Mouse (Mus musculus) intestine, postnatal 0 days (tissue): Measurements from ENCODE around the gene Scamp4. TPM values are rescaled to one million over a fixed set of nuclear protein-coding genes. Genes with fewer than 3 reads are reported as not detected.
A peak's percentile ranks its signal among the peaks of the same experiment; 100 is the strongest.
"Not testable (repeated sequence)": the region's sequence is repeated elsewhere in the genome, so short reads cannot be mapped to it uniquely, and the experiment has no call there.

Experiments used
- ATAC-seq: fragments of 200-750 bp; cut with Nextera tagmentation; 2 replicates; pipeline ENCODE4 v1.8.0; 2017; ENCODE audit warnings: mild to moderate bottlenecking, moderate TSS enrichment, moderate library complexity
- H3K27ac ChIP-seq: fragments of 300-500 bp; sonication (generic); 2 replicates; pipeline ENCODE4 v1.5.1; 2014; ENCODE audit warnings: mild to moderate bottlenecking, low read depth, low read length, moderate library complexity
- H3K27me3 ChIP-seq: fragments of 300-500 bp; sonication (generic); replicated peaks from 2 replicates; pipeline ENCODE4 v1.6.1; 2014; ENCODE audit warnings: low read length, mixed read lengths; ENCODE audit not compliant: control insufficient read depth, insufficient read depth
- H3K36me3 ChIP-seq: fragments of 300-500 bp; sonication (generic); 2 replicates; pipeline ENCODE4 v1.6.1; 2014; ENCODE audit warnings: mild to moderate bottlenecking, moderate library complexity; ENCODE audit not compliant: control insufficient read depth, insufficient read depth
- H3K4me1 ChIP-seq: fragments of 300-500 bp; sonication (generic); replicated peaks from 2 replicates; pipeline ENCODE4 v1.6.1; 2014; ENCODE audit warnings: antibody characterized with exemption, low read length, mixed read lengths; ENCODE audit not compliant: control insufficient read depth, insufficient read depth
- H3K4me2 ChIP-seq: fragments of 300-500 bp; sonication (generic); replicated peaks from 2 replicates; pipeline ENCODE4 v1.6.1; 2014; ENCODE audit warnings: low read depth, mild to moderate bottlenecking, moderate library complexity
- H3K4me3 ChIP-seq: fragments of 300-500 bp; sonication (generic); 2 replicates; pipeline ENCODE4 v1.5.1; 2014; ENCODE audit warnings: low read depth, low read length
- H3K9ac ChIP-seq: fragments of 300-500 bp; sonication (generic); 2 replicates; pipeline ENCODE4 v1.6.1; 2014; ENCODE audit warnings: mild to moderate bottlenecking, low read depth, low read length
- H3K9me3 ChIP-seq: fragments of 300-500 bp; sonication (generic); 2 replicates; pipeline ENCODE4 v1.6.1; 2016; ENCODE audit warnings: mixed run types; ENCODE audit not compliant: control insufficient read depth
- CTCF ChIP-seq: sonication (generic); IDR thresholded peaks from 2 replicates; pipeline ENCODE4 v1.5.1; 2016; ENCODE audit warnings: low read depth, mild to moderate bottlenecking, control low read depth, antibody characterized with exemption, moderate library complexity
- WGBS: fragments of 180-500 bp; shearing (Covaris S2); extraction: QIAGEN DNeasy Blood & Tissue Kit; methylation state at CpG from one replicate; pipeline ENCODE4 v1.1.7; 2014; 5-methylcytosine and 5-hydroxymethylcytosine counted together
- polyA plus RNA-seq: library from polyadenylated mRNA; unstranded; fragments of >200 nt; fragmentation: Nextera tagmentation; extraction: Ambion mirVana; gene quantifications from 2 replicates; pipeline ENCODE4 v1.2.1, GENCODE M21; 2015

The Scamp4 gene
- polyA plus RNA-seq, 1 experiment from 2014 or later, result 88.5 TPM

DNA sequence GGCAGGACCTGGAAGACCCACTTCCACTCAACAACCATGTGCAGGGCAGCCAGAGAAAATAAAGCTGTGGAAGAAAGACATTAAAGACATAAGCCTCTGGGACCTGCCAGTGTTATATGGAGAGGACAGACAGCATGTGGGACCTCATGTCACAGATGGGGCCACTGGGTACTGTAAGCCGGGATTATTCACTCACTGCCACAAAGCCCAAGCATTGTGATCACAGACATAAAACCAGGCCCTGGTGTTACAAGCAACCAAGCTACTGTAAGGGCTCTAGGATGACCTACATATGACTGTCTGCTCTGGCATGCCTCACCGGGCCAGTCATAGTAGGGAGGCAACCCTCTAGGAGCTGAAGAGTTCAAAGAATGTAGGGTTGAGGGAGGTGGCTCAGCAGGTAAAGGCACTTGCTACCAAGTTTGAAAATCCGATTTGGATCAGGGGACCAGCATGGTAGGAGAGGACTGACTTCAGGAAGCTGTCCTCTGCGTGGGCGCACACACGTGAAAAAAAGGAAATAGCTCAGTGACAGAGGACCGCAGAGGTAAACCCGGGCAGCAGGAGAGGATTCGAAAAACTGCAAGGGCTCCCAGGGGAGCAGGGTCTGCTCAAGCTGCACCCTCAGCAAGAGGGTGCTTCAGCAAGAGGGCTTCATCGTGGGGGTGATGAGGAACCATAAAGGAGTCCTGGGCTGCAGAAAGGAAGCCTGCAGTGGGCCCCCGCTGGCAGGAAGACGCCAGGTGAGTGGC, 13.4 kb upstream of the Scamp4 start:
- 10% methylated on average over 12 of the region's 12 CpGs for WGBS
- peak overlapping the region; percentile 93 for H3K9ac ChIP-seq
- ATAC-seq, result no peak
- peak overlapping the region; percentile 90 for H3K4me2 ChIP-seq
- peaks cover 9% of the 10 kb centered on the region; the same call in 1 of the 2 replicates for H3K4me1 ChIP-seq
- H3K27ac ChIP-seq, result peak overlapping the region; percentile 84
- H3K27me3 ChIP-seq, result no peaks in the 10 kb centered on the region
- H3K4me3 ChIP-seq, result peak overlapping the region; percentile 96
- TF ChIP-seq CTCF, result no peak
- peaks cover 25% of the 10 kb centered on the region; the same call in 1 of the 2 replicates for H3K36me3 ChIP-seq
- no peaks in the 10 kb centered on the region for H3K9me3 ChIP-seq

DNA sequence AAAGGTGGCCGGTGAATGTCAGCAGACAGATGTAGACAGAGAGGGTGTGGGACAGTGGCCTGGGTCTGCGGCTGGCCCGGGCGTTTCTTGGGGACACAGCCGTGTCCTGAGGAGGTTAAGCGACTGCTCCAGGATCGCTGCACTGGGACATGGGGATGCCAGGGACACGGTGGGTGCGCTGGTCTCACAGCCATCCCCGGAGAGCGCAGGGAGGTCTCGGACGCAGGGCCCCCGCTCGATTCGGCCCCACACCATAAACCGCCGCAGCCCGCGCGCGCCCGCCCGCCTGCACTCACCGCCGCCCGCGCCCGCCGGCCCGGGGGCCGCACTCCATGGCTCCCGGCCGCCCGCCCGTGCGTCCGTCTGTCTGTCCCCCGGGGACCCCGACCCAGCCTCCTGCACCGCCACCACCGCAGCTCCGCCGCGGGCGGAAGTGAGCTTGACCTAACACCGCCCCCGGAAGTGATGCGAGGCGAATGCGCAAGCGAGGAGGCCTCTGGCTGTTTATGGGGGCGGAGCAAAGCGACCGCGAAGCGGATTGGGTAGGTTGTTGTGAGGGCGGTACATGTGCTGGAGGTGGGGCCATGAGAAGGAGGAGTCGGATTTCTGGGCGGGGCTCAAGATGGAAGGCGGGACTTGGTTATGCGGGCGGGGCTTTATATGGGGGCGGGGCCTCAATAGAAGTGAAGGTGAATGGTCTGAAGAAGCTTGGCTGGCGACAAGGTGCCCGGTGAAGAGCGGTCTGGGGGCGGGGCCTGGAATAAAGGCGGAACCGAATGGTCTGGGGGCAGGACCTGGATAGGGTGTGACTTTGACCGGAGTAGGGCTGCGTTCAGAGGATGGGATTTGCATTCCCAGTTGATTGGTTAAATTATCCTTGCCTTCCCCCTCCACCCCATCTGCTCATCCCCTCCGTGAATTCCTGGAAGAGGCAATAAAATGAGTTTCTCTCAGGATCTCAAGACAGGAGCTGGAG, 12.5 kb upstream of the Scamp4 start, which contains the start of gene Abhd17a:
Abhd17a (minus strand) TSS at position 463 of the 976 bp plus-strand sequence.
- peak; percentile 94 for ATAC-seq
- H3K4me2 ChIP-seq, result peak within 1 kb of the TSS; percentile 90
- H3K36me3 ChIP-seq, result peaks cover 17% of the 10 kb centered on the region; the same call in 1 of the 2 replicates
- H3K27me3 ChIP-seq, result no peaks in the 10 kb centered on the region
- H3K9me3 ChIP-seq, result no peaks in the 10 kb centered on the region
- H3K4me3 ChIP-seq, result peak within 1 kb of the TSS; percentile 96
- H3K27ac ChIP-seq, result peak within 1 kb of the TSS; percentile 84
- WGBS, result under 1% methylated on average over 73 of the region's 73 CpGs
- H3K9ac ChIP-seq, result peak within 1 kb of the TSS; percentile 93
- peaks cover 5% of the 10 kb centered on the region; the same call in 1 of the 2 replicates for H3K4me1 ChIP-seq
- no peak for TF ChIP-seq CTCF

DNA sequence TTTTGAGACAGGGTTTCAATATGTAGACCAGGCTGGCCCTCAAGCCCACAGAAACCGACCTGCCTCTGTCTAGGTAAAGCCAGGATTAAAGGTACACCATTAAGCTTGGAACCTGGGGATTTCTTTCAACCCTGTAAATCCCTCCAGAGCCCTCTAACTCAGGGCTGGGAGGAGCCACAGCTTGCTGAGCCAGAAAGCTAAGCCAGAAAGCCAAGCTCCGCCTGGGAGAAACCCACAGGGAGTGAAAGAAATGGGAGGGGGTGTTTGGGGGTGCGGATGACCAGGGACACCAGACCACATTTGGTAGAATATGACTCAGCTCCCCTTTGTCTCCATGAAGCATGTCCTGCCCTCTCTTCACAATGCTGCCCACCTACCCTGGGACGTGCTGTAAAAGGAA, 6.4 kb upstream of the Scamp4 start:
- H3K36me3 ChIP-seq, result no peaks in the 10 kb centered on the region
- no peak overlapping the region for H3K9ac ChIP-seq
- no peaks in the 10 kb centered on the region for H3K4me1 ChIP-seq
- H3K4me3 ChIP-seq, result no peak overlapping the region
- WGBS, result 40% methylated on average over 4 of the region's 4 CpGs
- H3K9me3 ChIP-seq, result no peaks in the 10 kb centered on the region
- H3K4me2 ChIP-seq, result no peak overlapping the region
- ATAC-seq, result no peak
- no peak overlapping the region for H3K27ac ChIP-seq
- no peaks in the 10 kb centered on the region for H3K27me3 ChIP-seq
- TF ChIP-seq CTCF, result no peak

DNA sequence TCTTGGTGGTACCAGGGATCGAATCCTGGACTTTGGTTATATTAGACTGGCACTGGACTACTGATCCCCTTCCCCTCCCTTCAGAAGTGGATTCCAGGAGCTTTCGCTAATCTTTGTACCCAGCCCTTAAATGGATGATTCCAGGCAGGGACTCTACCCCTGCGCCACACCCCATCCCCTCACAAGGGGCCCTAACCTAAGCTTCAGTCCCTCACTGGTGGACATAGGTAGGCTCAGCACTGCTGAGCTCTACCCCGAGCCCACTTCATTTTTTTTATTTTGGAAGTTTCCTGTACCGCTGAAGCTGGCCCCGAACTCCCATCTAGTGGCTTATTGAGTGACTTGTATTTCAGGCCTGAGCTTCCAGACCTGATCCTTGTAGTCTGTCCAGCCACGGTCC, 692 bp downstream of the Scamp4 start:
- Histone ChIP-seq H3K4me1 (no peaks in the 10 kb centered on the region; the same call in 1 of the 2 replicates), H3K36me3 (peaks cover 23% of the 10 kb centered on the region), H3K27me3 (no peaks in the 10 kb centered on the region), H3K4me2 (peak overlapping the region; percentile 69), H3K4me3 (peak overlapping the region; percentile 69), H3K9me3 (no peaks in the 10 kb centered on the region), H3K9ac (peak overlapping the region; percentile 47; the same call in 1 of the 2 replicates), H3K27ac (peak overlapping the region; percentile 82)
- peak; percentile 26; the same call in 1 of the 2 replicates for ATAC-seq
- 20% methylated on average over 7 of the region's 7 CpGs for WGBS
- no peak for TF ChIP-seq CTCF

DNA sequence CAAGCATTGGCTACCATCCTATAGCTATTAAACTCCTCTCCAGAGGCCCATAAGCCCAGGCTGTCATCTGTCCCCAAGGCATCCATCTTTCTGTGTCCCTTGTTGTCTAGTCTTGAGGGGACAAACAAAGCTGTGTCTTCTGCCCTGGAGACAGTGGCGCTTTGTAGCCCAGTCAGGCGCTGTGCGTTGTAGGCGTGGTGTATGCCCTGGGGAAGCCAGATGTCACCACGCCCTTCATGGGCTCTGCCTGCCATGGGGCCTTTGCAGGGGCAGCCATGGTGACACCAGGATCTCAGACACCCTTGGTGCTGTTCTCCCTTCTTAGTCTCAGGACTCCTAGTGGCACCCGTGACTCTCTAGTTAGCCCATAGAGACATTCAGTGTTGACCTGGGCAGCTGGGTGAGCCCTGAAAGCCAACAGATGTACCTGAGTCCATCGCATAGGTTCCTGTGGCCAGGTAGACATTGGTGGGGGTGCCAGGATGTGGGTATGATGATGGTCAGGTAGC, 1.4 kb downstream of the Scamp4 start:
- H3K9ac ChIP-seq, result peak overlapping the region; percentile 28; the same call in 1 of the 2 replicates
- peak overlapping the region; percentile 69 for H3K4me2 ChIP-seq
- no peaks in the 10 kb centered on the region for H3K27me3 ChIP-seq
- H3K27ac ChIP-seq, result peak overlapping the region; percentile 82
- ATAC-seq, result peak; percentile 13; the same call in 1 of the 2 replicates
- H3K36me3 ChIP-seq, result peaks cover 29% of the 10 kb centered on the region
- no peaks in the 10 kb centered on the region; the same call in 1 of the 2 replicates for H3K4me1 ChIP-seq
- peak overlapping the region; percentile 69 for H3K4me3 ChIP-seq
- no peaks in the 10 kb centered on the region for H3K9me3 ChIP-seq
- WGBS, result 47% methylated on average over 7 of the region's 7 CpGs
- no peak for TF ChIP-seq CTCF

DNA sequence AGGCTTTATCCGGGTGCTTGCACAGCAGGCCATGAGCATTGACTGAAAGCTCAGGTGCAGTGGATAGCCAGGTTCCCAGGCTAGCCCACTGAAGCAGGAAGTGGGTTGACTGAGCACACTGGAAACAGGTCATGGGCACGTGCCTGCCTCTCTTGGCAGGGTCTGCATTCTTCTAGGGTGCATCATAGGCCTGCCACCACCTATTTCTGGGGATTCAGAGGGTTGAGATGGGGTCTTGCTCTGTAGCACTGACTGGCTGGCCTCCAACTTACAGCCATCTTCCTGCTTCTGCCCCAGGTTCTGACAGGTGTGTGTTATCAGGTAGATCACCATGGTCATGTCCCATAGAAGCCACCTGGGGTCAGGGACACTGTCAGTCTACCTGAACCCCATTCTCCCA, 2.3 kb downstream of the Scamp4 start:
- no peak for TF ChIP-seq CTCF
- no peak for ATAC-seq
- Histone ChIP-seq H3K4me2 (no peak overlapping the region), H3K9me3 (no peaks in the 10 kb centered on the region), H3K9ac (no peak overlapping the region), H3K27me3 (no peaks in the 10 kb centered on the region), H3K36me3 (peaks cover 29% of the 10 kb centered on the region), H3K4me3 (no peak overlapping the region), H3K4me1 (no peaks in the 10 kb centered on the region; the same call in 1 of the 2 replicates), H3K27ac (peak overlapping the region; percentile 82; the same call in 1 of the 2 replicates)
- WGBS, result 77% methylated on average over 2 of the region's 2 CpGs

DNA sequence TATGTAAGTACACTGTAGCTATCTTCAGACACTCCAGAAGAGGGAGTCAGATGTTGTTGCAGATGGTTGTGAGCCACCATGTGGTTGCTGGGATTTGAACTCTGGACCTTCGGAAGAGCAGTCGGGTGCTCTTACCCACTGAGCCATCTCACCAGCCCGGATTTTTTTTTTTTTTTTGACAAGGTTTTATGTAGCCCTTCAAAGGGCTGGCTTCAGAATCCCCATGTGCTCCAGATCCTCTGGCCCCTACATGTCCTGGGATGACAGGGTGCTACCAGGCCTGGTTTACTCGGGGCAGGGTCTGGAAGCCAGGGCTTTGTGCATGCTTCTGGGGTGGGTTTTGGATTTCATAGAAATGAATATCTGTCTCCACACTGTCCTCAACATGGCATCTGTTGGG, 3.0 kb downstream of the Scamp4 start, which contains the start of gene Gm49322:
Gm49322 (plus strand) TSS at position 301 of the 400 bp plus-strand sequence.
- H3K9me3 ChIP-seq, H3K4me3 ChIP-seq, H3K4me1 ChIP-seq, H3K27me3 ChIP-seq, H3K9ac ChIP-seq, ATAC-seq: not testable (repeated sequence)
- H3K4me2 ChIP-seq, result peak within 1 kb of the TSS; percentile 47
- WGBS, result 72% methylated on average over 4 of the region's 4 CpGs
- H3K36me3 ChIP-seq, result peaks cover 29% of the 10 kb centered on the region
- peak within 1 kb of the TSS; percentile 82 for H3K27ac ChIP-seq
